Mouse (Mus musculus) heart, embryonic 16.5 days (tissue): ENCODE measurements around the gene Cry2. TPM values are rescaled to one million over a fixed set of nuclear protein-coding genes. Genes with fewer than 3 reads are reported as not detected.
A peak's percentile ranks its signal among the peaks of the same experiment; 100 is the strongest.

Source experiments
- ATAC-seq: fragments of 200-750 bp; cut with Nextera tagmentation; replicated peaks from 2 replicates; pipeline ENCODE4 v1.8.0; 2017; ENCODE audit warnings: moderate number of reproducible peaks; ENCODE audit not compliant: insufficient read depth, low FRiP score; ENCODE audit errors: extremely low read depth
- H3K27ac ChIP-seq: fragments of 300-500 bp; sonication (generic); 2 replicates; pipeline ENCODE4 v1.5.1; 2014; ENCODE audit warnings: mild to moderate bottlenecking, low read length, control low read depth, moderate library complexity
- H3K27me3 ChIP-seq: fragments of 300-500 bp; sonication (generic); 2 replicates; pipeline ENCODE4 v1.6.1; 2014; ENCODE audit warnings: low read length, mixed read lengths; ENCODE audit not compliant: control insufficient read depth, insufficient read depth
- H3K36me3 ChIP-seq: fragments of 300-500 bp; sonication (generic); 2 replicates; pipeline ENCODE4 v1.6.1; 2014; ENCODE audit not compliant: control insufficient read depth, insufficient read depth
- H3K4me1 ChIP-seq: fragments of 300-500 bp; sonication (generic); 2 replicates; pipeline ENCODE4 v1.6.1; 2014; ENCODE audit warnings: low read length, mixed read lengths; ENCODE audit not compliant: control insufficient read depth, insufficient read depth
- H3K4me2 ChIP-seq: fragments of 300-500 bp; sonication (generic); 2 replicates; pipeline ENCODE4 v1.6.1; 2014; ENCODE audit warnings: low read depth, mild to moderate bottlenecking, control low read depth, low read length
- H3K4me3 ChIP-seq: fragments of 300-500 bp; sonication (generic); 2 replicates; pipeline ENCODE4 v1.5.1; 2014; ENCODE audit warnings: mild to moderate bottlenecking, control low read depth, low read length
- H3K9ac ChIP-seq: fragments of 300-500 bp; sonication (generic); 2 replicates; pipeline ENCODE4 v1.6.1; 2014; ENCODE audit warnings: low read length, control low read depth
- H3K9me3 ChIP-seq: fragments of 300-500 bp; sonication (generic); replicated peaks from 2 replicates; pipeline ENCODE4 v1.6.1; 2016; ENCODE audit warnings: low read length; ENCODE audit not compliant: control insufficient read depth
- WGBS: fragments of 180-500 bp; shearing (Covaris S2); extraction: QIAGEN DNeasy Blood & Tissue Kit; methylation state at CpG from one replicate; pipeline ENCODE4 v1.1.7; 2014; 5-methylcytosine and 5-hydroxymethylcytosine counted together
- polyA plus RNA-seq: library from polyadenylated mRNA; unstranded; fragments of >200 nt; fragmentation: Nextera tagmentation; extraction: Ambion mirVana; gene quantifications from 2 replicates; pipeline ENCODE4 v1.2.1, GENCODE M21; 2015

Gene Cry2
- polyA plus RNA-seq, 1 experiment from 2014 or later = 18.4 TPM

- H3K4me3 ChIP-seq = no peak overlapping the region
- no peaks in the 10 kb centered on the region for H3K9me3 ChIP-seq
- H3K4me1 ChIP-seq = 0 out of 2 replicates have a peak, but pooled peaks cover 6% of the 10 kb centered on the region
- no peak overlapping the region for H3K9ac ChIP-seq
- no peaks in the 10 kb centered on the region for H3K27me3 ChIP-seq
- no peak overlapping the region for H3K27ac ChIP-seq
- 36% methylated on average over 3 of the region's 3 CpGs for WGBS
- ATAC-seq = no peak
- no peaks in the 10 kb centered on the region for H3K36me3 ChIP-seq
- H3K4me2 ChIP-seq = no peak overlapping the region
Observed at GRCm38 (mm10) chr2:92438567-92438966, 4.7 kb upstream of the Cry2 start.

- ATAC-seq = no peak
- Histone ChIP-seq H3K4me1 (peaks cover 10% of the 10 kb centered on the region), H3K4me3 (no peak overlapping the region), H3K27me3 (no peaks in the 10 kb centered on the region), H3K27ac (no peak overlapping the region), H3K9ac (no peak overlapping the region), H3K4me2 (peak overlapping the region; percentile 48), H3K9me3 (no peaks in the 10 kb centered on the region), H3K36me3 (no peaks in the 10 kb centered on the region)
- under 1% methylated on average over 5 of the region's 5 CpGs for WGBS
Observed at GRCm38 (mm10) chr2:92437875-92438274, 4.0 kb upstream of the Cry2 start.

- peaks cover 13% of the 10 kb centered on the region for H3K4me1 ChIP-seq
- ATAC-seq = no peak
- no peaks in the 10 kb centered on the region for H3K36me3 ChIP-seq
- H3K27me3 ChIP-seq = no peaks in the 10 kb centered on the region
- H3K4me3 ChIP-seq = no peak overlapping the region
- H3K9ac ChIP-seq = no peak overlapping the region
- no peak overlapping the region for H3K4me2 ChIP-seq
- 66% methylated on average over 4 of the region's 4 CpGs for WGBS
- no peak overlapping the region for H3K27ac ChIP-seq
- H3K9me3 ChIP-seq = no peaks in the 10 kb centered on the region
Observed at GRCm38 (mm10) chr2:92437366-92437765, 3.5 kb upstream of the Cry2 start.

- no peaks in the 10 kb centered on the region for H3K36me3 ChIP-seq
- H3K27me3 ChIP-seq = no peaks in the 10 kb centered on the region
- H3K9me3 ChIP-seq = no peaks in the 10 kb centered on the region
- no peak overlapping the region for H3K27ac ChIP-seq
- no peak overlapping the region for H3K4me3 ChIP-seq
- H3K4me1 ChIP-seq = peaks cover 35% of the 10 kb centered on the region
- no peak overlapping the region for H3K4me2 ChIP-seq
- no peak overlapping the region for H3K9ac ChIP-seq
- 59% methylated on average over 6 of the region's 6 CpGs for WGBS
- ATAC-seq = no peak
Observed at GRCm38 (mm10) chr2:92435023-92435422, 1.2 kb upstream of the Cry2 start.

- H3K9me3 ChIP-seq = no peaks in the 10 kb centered on the region
- 8% methylated on average over 12 of the region's 12 CpGs for WGBS
- no peak for ATAC-seq
- H3K27ac ChIP-seq = peak overlapping the region; percentile 41; the same call in 1 of the 2 replicates
- peak overlapping the region; percentile 58 for H3K9ac ChIP-seq
- no peaks in the 10 kb centered on the region for H3K36me3 ChIP-seq
- H3K4me2 ChIP-seq = peak overlapping the region; percentile 92
- no peaks in the 10 kb centered on the region for H3K27me3 ChIP-seq
- peak overlapping the region; percentile 80 for H3K4me3 ChIP-seq
- H3K4me1 ChIP-seq = peaks cover 40% of the 10 kb centered on the region
Observed at GRCm38 (mm10) chr2:92434375-92434745, 517 bp upstream of the Cry2 start.

- H3K27ac ChIP-seq = no peak overlapping the region
Observed at GRCm38 (mm10) chr2:92432299-92433295, 1.2 kb downstream of the Cry2 start.

GRCm38 (mm10) chr2:92431611-92432179 is 2.1 kb downstream of the Cry2 start:
- no peak for ATAC-seq
- H3K36me3 ChIP-seq = no peaks in the 10 kb centered on the region
- H3K27me3 ChIP-seq = no peaks in the 10 kb centered on the region
- peak overlapping the region; percentile 63 for H3K27ac ChIP-seq
- H3K9ac ChIP-seq = peak overlapping the region; percentile 59
- peaks cover 64% of the 10 kb centered on the region for H3K4me1 ChIP-seq
- WGBS = 33% methylated on average over 11 of the region's 11 CpGs
- no peaks in the 10 kb centered on the region for H3K9me3 ChIP-seq
- H3K4me2 ChIP-seq = peak overlapping the region; percentile 76
- peak overlapping the region; percentile 80 for H3K4me3 ChIP-seq

More at GRCm38 (mm10) chr2:92432299-92433295, 1.2 kb downstream of the Cry2 start:
- Histone ChIP-seq H3K36me3 (no peaks in the 10 kb centered on the region), H3K27me3 (no peaks in the 10 kb centered on the region), H3K9me3 (no peaks in the 10 kb centered on the region), H3K4me3 (peak overlapping the region; percentile 80), H3K4me2 (peak overlapping the region; percentile 76), H3K4me1 (peaks cover 56% of the 10 kb centered on the region), H3K9ac (peak overlapping the region; percentile 82)
- no peak for ATAC-seq
- 38% methylated on average over 17 of the region's 17 CpGs for WGBS

- peak overlapping the region; percentile 66 for H3K27ac ChIP-seq
- ATAC-seq = peak; percentile 8
- H3K4me1 ChIP-seq = peaks cover 67% of the 10 kb centered on the region
- peak overlapping the region; percentile 80 for H3K4me3 ChIP-seq
- H3K4me2 ChIP-seq = peak overlapping the region; percentile 76
- 45% methylated on average over 21 of the region's 21 CpGs for WGBS
- H3K36me3 ChIP-seq = no peaks in the 10 kb centered on the region
- H3K9me3 ChIP-seq = no peaks in the 10 kb centered on the region
- peak overlapping the region; percentile 59 for H3K9ac ChIP-seq
- H3K27me3 ChIP-seq = no peaks in the 10 kb centered on the region
Observed at GRCm38 (mm10) chr2:92430723-92431541, 2.9 kb downstream of the Cry2 start.
